Comparison of ENCODE assay signal across 8 mouse cellular contexts in genomic region chr11:101163476-101164350, GRCm38 (mm10). TPM values are rescaled to one million over a fixed set of nuclear protein-coding genes. Genes with fewer than 3 reads are reported as not detected.
DNase-seq lines count a peak whose midpoint lies in the region; ATAC-seq and TF ChIP-seq lines count a peak whose summit lies in the region.

No protein-coding gene starts in this region.

- H3K4me3 ChIP-seq in gastrocnemius, adult 2 months: peak overlapping the region; percentile 28
- peak overlapping the region; percentile 43 for H3K4me3 ChIP-seq in forebrain, embryonic 10.5 days
- peak overlapping the region; percentile 34 for H3K4me3 ChIP-seq in kidney, embryonic 14.5 days (ENCODE audit: low read length)
- peak overlapping the region; percentile 9; the same call in 1 of the 2 replicates for H3K4me3 ChIP-seq in midbrain, postnatal 0 days (ENCODE audit: low read depth, low read length)

- peak; percentile 16; the same call in 1 of the 2 replicates for ATAC-seq in kidney, embryonic 14.5 days (ENCODE audit: low FRiP score, low TSS enrichment)
- ATAC-seq in midbrain, postnatal 0 days (ENCODE audit: low FRiP score): no peak
- no peak for ATAC-seq in megakaryocyte progenitor cell, adult 5-6 weeks (replicated peaks; ENCODE audit: poor library complexity)

- H3K9ac ChIP-seq in kidney, embryonic 14.5 days (ENCODE audit: low read depth, low read length): peak overlapping the region; percentile 28; the same call in 1 of the 2 replicates
- H3K9ac ChIP-seq in midbrain, postnatal 0 days (replicated peaks; ENCODE audit: low read length, poor library complexity, severe bottlenecking): 0 out of 2 replicates have a peak overlapping the region, but pooled peaks have one; percentile 13

- no peaks in the 10 kb centered on the region for H3K9me3 ChIP-seq in forebrain, embryonic 10.5 days
- no peaks in the 10 kb centered on the region for H3K9me3 ChIP-seq in kidney, embryonic 14.5 days (ENCODE audit: control insufficient read depth, low read length)
- no peaks in the 10 kb centered on the region for H3K9me3 ChIP-seq in midbrain, postnatal 0 days (ENCODE audit: low read length)

- intact Hi-C loops in gastrocnemius, adult 2 months (cut with DNase I): no loop called here
- intact Hi-C loops in left cerebral cortex, postnatal 4 days (cut with DNase I): no loop called here

- H3K27me3 ChIP-seq in forebrain, embryonic 10.5 days (ENCODE audit: poor library complexity, severe bottlenecking): peaks cover 80% of the 10 kb centered on the region
- H3K27me3 ChIP-seq in kidney, embryonic 14.5 days (ENCODE audit: control insufficient read depth, insufficient read depth, low read length): peaks cover 48% of the 10 kb centered on the region
- peaks cover 47% of the 10 kb centered on the region for H3K27me3 ChIP-seq in midbrain, postnatal 0 days (ENCODE audit: insufficient read depth, low read length)

- TF ChIP-seq CTCF in gastrocnemius, adult 2 months (IDR thresholded peaks at IDR 0.05): no peak
- no peak for TF ChIP-seq CTCF in midbrain, postnatal 0 days (IDR thresholded peaks at IDR 0.05)

- DNase-seq in gastrocnemius, adult 2 months: peak; percentile 57
- no peak for DNase-seq in gastrocnemius, adult 8-10 months (ENCODE audit: low spot score in 2 of 2)
- no peak for DNase-seq in forebrain, embryonic 10.5 days (ENCODE audit: extremely low spot score, low spot score)
- DNase-seq in midbrain, postnatal 0 days (ENCODE audit: low spot score): no peak
- DNase-seq in left cerebral cortex, postnatal 4 days: no peak
- no peak for DNase-seq in natural killer cell, adult 2 months (ENCODE audit: low spot score in 2 of 2)

- H3K36me3 ChIP-seq in forebrain, embryonic 10.5 days (replicated peaks): peaks cover 28% of the 10 kb centered on the region
- peaks cover 52% of the 10 kb centered on the region for H3K36me3 ChIP-seq in kidney, embryonic 14.5 days (ENCODE audit: control insufficient read depth, insufficient read depth, low read length)
- peaks cover 42% of the 10 kb centered on the region for H3K36me3 ChIP-seq in midbrain, postnatal 0 days (ENCODE audit: insufficient read depth, low read length)

- WGBS in forebrain, embryonic 10.5 days: 5% methylated on average over 49 of the region's 49 CpGs
- WGBS in kidney, embryonic 14.5 days: 30% methylated on average over 49 of the region's 49 CpGs
- WGBS in midbrain, postnatal 0 days: 30% methylated on average over 48 of the region's 49 CpGs

- peak overlapping the region; percentile 60 for H3K4me2 ChIP-seq in kidney, embryonic 14.5 days (replicated peaks; ENCODE audit: low read depth, low read length)
- H3K4me2 ChIP-seq in midbrain, postnatal 0 days (ENCODE audit: low read depth, low read length, poor library complexity, severe bottlenecking): peak overlapping the region; percentile 32; the same call in 1 of the 2 replicates

- peaks cover 40% of the 10 kb centered on the region for H3K4me1 ChIP-seq in forebrain, embryonic 10.5 days
- peaks cover 25% of the 10 kb centered on the region for H3K4me1 ChIP-seq in kidney, embryonic 14.5 days (ENCODE audit: control insufficient read depth, insufficient read depth, low read length)
- no peaks in the 10 kb centered on the region for H3K4me1 ChIP-seq in midbrain, postnatal 0 days (ENCODE audit: insufficient read depth, low read length)

- peak overlapping the region; percentile 86 for H3K27ac ChIP-seq in gastrocnemius, adult 2 months
- H3K27ac ChIP-seq in forebrain, embryonic 10.5 days: 0 out of 2 replicates have a peak overlapping the region, but pooled peaks have one; percentile 22
- H3K27ac ChIP-seq in kidney, embryonic 14.5 days (ENCODE audit: low read depth, low read length): no peak overlapping the region
- no peak overlapping the region for H3K27ac ChIP-seq in midbrain, postnatal 0 days (ENCODE audit: low read depth, low read length)

RNA-seq across cellular contexts. Expression of gene Cntnap1, which starts 6.6 kb away (rescaled TPM):
- total RNA-seq in gastrocnemius, adult 2 months (2021): 1 to 10 TPM; 1.2 to 1.6 TPM
- total RNA-seq in gastrocnemius, adult 8-10 months (2022): 1 to 10 TPM in 1 of 4 experiments, under 1 TPM in 3; 0.67 to 1.3 (median 0.81) TPM
- polyA plus RNA-seq in forebrain, embryonic 10.5 days (2016; fragmentation: Nextera tagmentation; extraction: Ambion mirVana): 0.12 and 0.16 TPM in 2 replicates
- polyA plus RNA-seq in kidney, embryonic 14.5 days (2014; fragmentation: Nextera tagmentation; extraction: Ambion mirVana): 1.7 and 2.1 TPM in 2 replicates
- total RNA-seq in midbrain, postnatal 0 days (2014; rRNA removed): 12.5 and 15.0 TPM in 2 replicates
- 3.0 and 3.2 TPM in 2 replicates for polyA plus RNA-seq in midbrain, postnatal 0 days (2015; fragmentation: Nextera tagmentation; extraction: Ambion mirVana)
- total RNA-seq in left cerebral cortex, postnatal 4 days (2021): 1 to 10 TPM; 4.8 to 7.4 TPM
- 0.51 and 0.77 TPM in 2 replicates for total RNA-seq in megakaryocyte progenitor cell, adult 5-6 weeks (2015)
- 0.34 and 0.87 TPM in 2 replicates for total RNA-seq in megakaryocyte progenitor cell, adult 5-6 weeks (2017)

RNA-seq across cellular contexts. Expression of gene Plekhh3, which starts 7.4 kb away (rescaled TPM):
- total RNA-seq in gastrocnemius, adult 2 months (2021): 10 to 100 TPM; 20.7 to 35.3 TPM
- 10 to 100 TPM; 25.6 to 38.5 (median 33.9) TPM for total RNA-seq in gastrocnemius, adult 8-10 months (2022)
- polyA plus RNA-seq in forebrain, embryonic 10.5 days (2016; fragmentation: Nextera tagmentation; extraction: Ambion mirVana): 3.5 and 4.8 TPM in 2 replicates
- 17.0 and 17.9 TPM in 2 replicates for polyA plus RNA-seq in kidney, embryonic 14.5 days (2014; fragmentation: Nextera tagmentation; extraction: Ambion mirVana)
- total RNA-seq in midbrain, postnatal 0 days (2014; rRNA removed): 13.7 and 23.4 TPM in 2 replicates
- polyA plus RNA-seq in midbrain, postnatal 0 days (2015; fragmentation: Nextera tagmentation; extraction: Ambion mirVana): 5.8 and 6.2 TPM in 2 replicates
- total RNA-seq in left cerebral cortex, postnatal 4 days (2021): 1 to 10 TPM; 5.6 to 6.1 TPM
- 0.66 TPM in 1 of 2 replicates, not detected in the other for total RNA-seq in megakaryocyte progenitor cell, adult 5-6 weeks (2015)
- 0.14 and 1.0 TPM in 2 replicates for total RNA-seq in megakaryocyte progenitor cell, adult 5-6 weeks (2017)

RNA-seq across cellular contexts. Expression of gene Tubg2, which starts 8.0 kb away (rescaled TPM):
- 1 to 10 TPM; 2.4 to 3.6 TPM for total RNA-seq in gastrocnemius, adult 2 months (2021)
- total RNA-seq in gastrocnemius, adult 8-10 months (2022): 1 to 10 TPM; 2.9 to 3.6 (median 3.2) TPM
- polyA plus RNA-seq in forebrain, embryonic 10.5 days (2016; fragmentation: Nextera tagmentation; extraction: Ambion mirVana): 2.3 and 2.7 TPM in 2 replicates
- 3.7 and 4.5 TPM in 2 replicates for polyA plus RNA-seq in kidney, embryonic 14.5 days (2014; fragmentation: Nextera tagmentation; extraction: Ambion mirVana)
- total RNA-seq in midbrain, postnatal 0 days (2014; rRNA removed): 38.4 and 40.6 TPM in 2 replicates
- polyA plus RNA-seq in midbrain, postnatal 0 days (2015; fragmentation: Nextera tagmentation; extraction: Ambion mirVana): 86.1 and 93.8 TPM in 2 replicates
- total RNA-seq in left cerebral cortex, postnatal 4 days (2021): 10 to 100 TPM; 38.6 to 41.6 TPM
- not detected in 2 replicates for total RNA-seq in megakaryocyte progenitor cell, adult 5-6 weeks (2015)
- not detected in 2 replicates for total RNA-seq in megakaryocyte progenitor cell, adult 5-6 weeks (2017)

RNA-seq across cellular contexts. Expression of gene Ccr10, which starts 11.5 kb away (rescaled TPM):
- total RNA-seq in gastrocnemius, adult 2 months (2021): not detected
- not detected for total RNA-seq in gastrocnemius, adult 8-10 months (2022)
- polyA plus RNA-seq in forebrain, embryonic 10.5 days (2016; fragmentation: Nextera tagmentation; extraction: Ambion mirVana): not detected in 2 replicates
- polyA plus RNA-seq in kidney, embryonic 14.5 days (2014; fragmentation: Nextera tagmentation; extraction: Ambion mirVana): 0.24 and 0.51 TPM in 2 replicates
- total RNA-seq in midbrain, postnatal 0 days (2014; rRNA removed): 0.61 and 1.4 TPM in 2 replicates
- 0.75 and 0.83 TPM in 2 replicates for polyA plus RNA-seq in midbrain, postnatal 0 days (2015; fragmentation: Nextera tagmentation; extraction: Ambion mirVana)
- total RNA-seq in left cerebral cortex, postnatal 4 days (2021): not detected
- not detected in 2 replicates for total RNA-seq in megakaryocyte progenitor cell, adult 5-6 weeks (2015)
- 0.41 TPM in 1 of 2 replicates, not detected in the other for total RNA-seq in megakaryocyte progenitor cell, adult 5-6 weeks (2017)

RNA-seq across cellular contexts. Expression of gene Tubg1, which starts 44.0 kb away (rescaled TPM):
- total RNA-seq in gastrocnemius, adult 2 months (2021): 10 to 100 TPM; 22.0 to 30.2 TPM
- total RNA-seq in gastrocnemius, adult 8-10 months (2022): 10 to 100 TPM; 23.2 to 27.9 (median 25.9) TPM
- 143 and 145 TPM in 2 replicates for polyA plus RNA-seq in forebrain, embryonic 10.5 days (2016; fragmentation: Nextera tagmentation; extraction: Ambion mirVana)
- 81.9 and 95.4 TPM in 2 replicates for polyA plus RNA-seq in kidney, embryonic 14.5 days (2014; fragmentation: Nextera tagmentation; extraction: Ambion mirVana)
- total RNA-seq in midbrain, postnatal 0 days (2014; rRNA removed): 40.5 and 52.6 TPM in 2 replicates
- polyA plus RNA-seq in midbrain, postnatal 0 days (2015; fragmentation: Nextera tagmentation; extraction: Ambion mirVana): 64.4 and 64.6 TPM in 2 replicates
- total RNA-seq in left cerebral cortex, postnatal 4 days (2021): 10 to 100 TPM; 42.9 TPM
- 20.7 and 21.2 TPM in 2 replicates for total RNA-seq in megakaryocyte progenitor cell, adult 5-6 weeks (2015)
- 41.4 and 43.3 TPM in 2 replicates for total RNA-seq in megakaryocyte progenitor cell, adult 5-6 weeks (2017)

Comparison
In these comparisons a context has a peak if more than half of its experiments do, and no peak if none do; other contexts are left out.
1. H3K27ac ChIP-seq: peak in gastrocnemius, adult 2 months (single experiment) and forebrain, embryonic 10.5 days (single experiment); none in kidney, embryonic 14.5 days (single experiment) and midbrain, postnatal 0 days (single experiment).
2. Peak in every context shown above with its lines, with median percentiles within 50 percentile points of each other: H3K4me3 ChIP-seq.